Mouse (Mus musculus): ENCODE results near the gene Kif26b. TPM values are rescaled to one million over a fixed set of nuclear protein-coding genes. Genes with fewer than 3 reads are reported as not detected.

The Kif26b gene
- total and polyA plus RNA-seq, 2 experiments from 2014 or later, result 6.4 to 75.8 TPM

- no peaks in the 10 kb centered on the region for H3K27me3 ChIP-seq (ENCODE audit: insufficient read depth, low read length)
- peak; percentile 49 for TF ChIP-seq CTCF (IDR thresholded peaks at IDR 0.05)
- H3K4me3 ChIP-seq (ENCODE audit: low read depth, low read length), result no peak overlapping the region
- H3K27ac ChIP-seq (ENCODE audit: low read depth, low read length), result no peak overlapping the region
- WGBS, result 97% methylated on average over 1 of the region's 1 CpGs
- ATAC-seq (ENCODE audit: low FRiP score) (no peak), DNase-seq (ENCODE audit: low spot score) (no peak)
- H3K4me2 ChIP-seq (ENCODE audit: low read depth, low read length, poor library complexity, severe bottlenecking), result no peak overlapping the region
- H3K36me3 ChIP-seq (ENCODE audit: insufficient read depth, low read length), result no peaks in the 10 kb centered on the region
- no peaks in the 10 kb centered on the region for H3K4me1 ChIP-seq (ENCODE audit: insufficient read depth, low read length)
- H3K9ac ChIP-seq (replicated peaks; ENCODE audit: low read length, poor library complexity, severe bottlenecking), result no peak overlapping the region
- no peaks in the 10 kb centered on the region for H3K9me3 ChIP-seq (ENCODE audit: low read length)
These were observed 31.1 kb downstream of the Kif26b start for GRCm38 (mm10) chr1:178560043-178560442.

- DNase-seq (ENCODE audit: low spot score) (no peak), ATAC-seq (ENCODE audit: low FRiP score) (no peak)
- no peak overlapping the region for H3K9ac ChIP-seq (replicated peaks; ENCODE audit: low read length, poor library complexity, severe bottlenecking)
- no peak overlapping the region for H3K4me2 ChIP-seq (ENCODE audit: low read depth, low read length, poor library complexity, severe bottlenecking)
- no peak overlapping the region for H3K4me3 ChIP-seq (ENCODE audit: low read depth, low read length)
- 0 out of 2 replicates have a peak, but pooled peaks cover 4% of the 10 kb centered on the region for H3K4me1 ChIP-seq (ENCODE audit: insufficient read depth, low read length)
- no peaks in the 10 kb centered on the region for H3K9me3 ChIP-seq (ENCODE audit: low read length)
- H3K36me3 ChIP-seq (ENCODE audit: insufficient read depth, low read length), result no peaks in the 10 kb centered on the region
- no peaks in the 10 kb centered on the region for H3K27me3 ChIP-seq (ENCODE audit: insufficient read depth, low read length)
- WGBS, result 77% methylated on average over 2 of the region's 2 CpGs
- no peak for TF ChIP-seq CTCF (IDR thresholded peaks at IDR 0.05)
- H3K27ac ChIP-seq (ENCODE audit: low read depth, low read length), result no peak overlapping the region
These were observed 34.9 kb downstream of the Kif26b start for GRCm38 (mm10) chr1:178563834-178564233.

GRCm38 (mm10) chr1:178564800-178565199 is 35.9 kb downstream of the Kif26b start:
- H3K4me1 ChIP-seq (ENCODE audit: insufficient read depth, low read length), result 0 out of 2 replicates have a peak, but pooled peaks cover 5% of the 10 kb centered on the region
- no peak overlapping the region for H3K4me3 ChIP-seq (ENCODE audit: low read depth, low read length)
- H3K27me3 ChIP-seq (ENCODE audit: insufficient read depth, low read length), result no peaks in the 10 kb centered on the region
- H3K4me2 ChIP-seq (ENCODE audit: low read depth, low read length, poor library complexity, severe bottlenecking), result no peak overlapping the region
- ATAC-seq (ENCODE audit: low FRiP score), result no peak
- DNase-seq (ENCODE audit: low spot score), result no peak
- no peak overlapping the region for H3K9ac ChIP-seq (replicated peaks; ENCODE audit: low read length, poor library complexity, severe bottlenecking)
- no peak for TF ChIP-seq CTCF (IDR thresholded peaks at IDR 0.05)
- no peak overlapping the region for H3K27ac ChIP-seq (ENCODE audit: low read depth, low read length)
- WGBS, result 80% methylated on average over 4 of the region's 4 CpGs
- H3K36me3 ChIP-seq (ENCODE audit: insufficient read depth, low read length), result no peaks in the 10 kb centered on the region
- no peaks in the 10 kb centered on the region for H3K9me3 ChIP-seq (ENCODE audit: low read length)

GRCm38 (mm10) chr1:178568551-178569545 is 39.9 kb downstream of the Kif26b start:
- H3K9ac ChIP-seq (replicated peaks; ENCODE audit: low read length, poor library complexity, severe bottlenecking), result no peak overlapping the region
- 0 out of 2 replicates have a peak, but pooled peaks cover 5% of the 10 kb centered on the region for H3K4me1 ChIP-seq (ENCODE audit: insufficient read depth, low read length)
- H3K36me3 ChIP-seq (ENCODE audit: insufficient read depth, low read length), result no peaks in the 10 kb centered on the region
- TF ChIP-seq CTCF (IDR thresholded peaks at IDR 0.05), result no peak
- no peaks in the 10 kb centered on the region for H3K9me3 ChIP-seq (ENCODE audit: low read length)
- ATAC-seq (ENCODE audit: low FRiP score) (no peak), DNase-seq (ENCODE audit: low spot score) (no peak)
- H3K4me2 ChIP-seq (ENCODE audit: low read depth, low read length, poor library complexity, severe bottlenecking), result no peak overlapping the region
- no peaks in the 10 kb centered on the region for H3K27me3 ChIP-seq (ENCODE audit: insufficient read depth, low read length)
- no peak overlapping the region for H3K4me3 ChIP-seq (ENCODE audit: low read depth, low read length)
- 76% methylated on average over 7 of the region's 7 CpGs for WGBS
- H3K27ac ChIP-seq (ENCODE audit: low read depth, low read length), result no peak overlapping the region

GRCm38 (mm10) chr1:178571009-178571408 is 42.1 kb downstream of the Kif26b start:
- H3K9ac ChIP-seq (replicated peaks; ENCODE audit: low read length, poor library complexity, severe bottlenecking), result no peak overlapping the region
- H3K36me3 ChIP-seq (ENCODE audit: insufficient read depth, low read length), result no peaks in the 10 kb centered on the region
- no peaks in the 10 kb centered on the region for H3K27me3 ChIP-seq (ENCODE audit: insufficient read depth, low read length)
- no peak overlapping the region for H3K27ac ChIP-seq (ENCODE audit: low read depth, low read length)
- no peak for TF ChIP-seq CTCF (IDR thresholded peaks at IDR 0.05)
- 71% methylated on average over 4 of the region's 4 CpGs for WGBS
- no peak for ATAC-seq (ENCODE audit: low FRiP score)
- no peak overlapping the region for H3K4me3 ChIP-seq (ENCODE audit: low read depth, low read length)
- 0 out of 2 replicates have a peak, but pooled peaks cover 5% of the 10 kb centered on the region for H3K4me1 ChIP-seq (ENCODE audit: insufficient read depth, low read length)
- no peak for DNase-seq (ENCODE audit: low spot score)
- peaks cover 6% of the 10 kb centered on the region for H3K9me3 ChIP-seq (ENCODE audit: low read length)
- no peak overlapping the region for H3K4me2 ChIP-seq (ENCODE audit: low read depth, low read length, poor library complexity, severe bottlenecking)

GRCm38 (mm10) chr1:178571885-178572444 is 43.0 kb downstream of the Kif26b start:
- WGBS, result 31% methylated on average over 13 of the region's 13 CpGs

More at GRCm38 (mm10) chr1:178571885-178572444, 43.0 kb downstream of the Kif26b start:
- Histone ChIP-seq H3K9ac (replicated peaks; ENCODE audit: low read length, poor library complexity, severe bottlenecking) (no peak overlapping the region), H3K4me3 (ENCODE audit: low read depth, low read length) (no peak overlapping the region), H3K27me3 (ENCODE audit: insufficient read depth, low read length) (no peaks in the 10 kb centered on the region), H3K9me3 (ENCODE audit: low read length) (peaks cover 6% of the 10 kb centered on the region), H3K4me2 (ENCODE audit: low read depth, low read length, poor library complexity, severe bottlenecking) (no peak overlapping the region), H3K27ac (ENCODE audit: low read depth, low read length) (no peak overlapping the region), H3K36me3 (ENCODE audit: insufficient read depth, low read length) (no peaks in the 10 kb centered on the region), H3K4me1 (ENCODE audit: insufficient read depth, low read length) (0 out of 2 replicates have a peak, but pooled peaks cover 5% of the 10 kb centered on the region)
- ATAC-seq (ENCODE audit: low FRiP score), result no peak; the same call in 1 of the 2 replicates
- TF ChIP-seq CTCF (IDR thresholded peaks at IDR 0.05), result no peak
- no peak for DNase-seq (ENCODE audit: low spot score)
